Mouse (Mus musculus) B cell, adult 2 months (primary cell): ENCODE measurements around the gene Ephb1.

Experiments
- DNase-seq, 2 experiments: peaks; one replicate each; pipeline ENCODE4 v3.0.0; 2022

Gene Ephb1

DNA sequence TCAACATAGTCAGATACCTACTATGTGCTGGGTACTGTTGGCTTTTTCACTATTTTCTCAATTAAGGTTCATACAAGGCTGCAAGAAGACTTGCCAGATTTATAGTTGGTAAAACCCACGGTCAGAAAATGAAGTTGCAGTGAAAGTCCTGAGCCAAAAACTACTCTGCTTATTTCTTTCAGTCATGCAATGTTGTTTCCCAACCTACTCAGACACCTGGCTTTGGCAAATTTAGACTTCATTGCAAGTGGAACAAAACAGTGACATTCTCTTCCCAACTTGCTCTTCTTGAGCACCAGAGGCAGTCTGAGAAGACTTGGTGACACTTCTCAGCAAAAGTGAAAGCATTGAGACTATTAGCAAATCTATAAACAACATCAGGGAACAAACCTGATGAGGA is 479.2 kb downstream of the Ephb1 start:
- DNase-seq, result no peak
